Mouse (Mus musculus) small intestine, adult 2 months (tissue): ENCODE data around the gene Ppp2r5c.

Source experiments
- CTCF ChIP-seq: fragments of 200-500 bp; IDR thresholded peaks from 2 replicates; pipeline ENCODE4 v1.5.1; 2012; ENCODE audit warnings: low read depth, mild to moderate bottlenecking, control low read depth, inconsistent platforms, low read length, moderate library complexity, mixed read lengths; ENCODE audit not compliant: insufficient replicate concordance, insufficient read length; ENCODE audit errors: extremely low read depth
- POLR2A ChIP-seq: fragments of 200-500 bp; IDR thresholded peaks from 2 replicates; pipeline ENCODE4 v1.6.1; 2012; ENCODE audit warnings: low read depth, mild to moderate bottlenecking, control low read depth, inconsistent platforms, low read length, moderate library complexity

- no peak for TF ChIP-seq CTCF
- no peak for TF ChIP-seq POLR2A
Measured at GRCm38 (mm10) chr12:110588622-110589021, 141.7 kb downstream of the Ppp2r5c start.
